10 mouse cellular contexts compared by ENCODE assay signal in genomic region chr5:43517313-43517712, GRCm38 (mm10). TPM values are rescaled to one million over a fixed set of nuclear protein-coding genes. Genes with fewer than 3 reads are reported as not detected.
DNase-seq lines count a peak whose midpoint lies in the region; ATAC-seq lines count a peak whose summit lies in the region.
"Had no signal": no experiment of that assay in that cellular context is flagged by ENCODE, and none has a peak within 500 bp of the region (broad histone marks: within the 10 kb centered on the region; RNA-seq: fewer than 3 reads in every experiment).

No protein-coding gene starts in this region.

- H3K4me1 ChIP-seq in neural tube, embryonic 15.5 days = no peaks in the 10 kb centered on the region
- peaks cover 19% of the 10 kb centered on the region; the same call in 1 of the 2 replicates for H3K4me1 ChIP-seq in heart, embryonic 13.5 days
- H3K4me1 ChIP-seq in forebrain, embryonic 14.5 days (ENCODE audit: control insufficient read depth, insufficient read depth, low read length) = no peaks in the 10 kb centered on the region

- no peak overlapping the region for H3K4me2 ChIP-seq in neural tube, embryonic 15.5 days
- peak overlapping the region; percentile 64 for H3K4me2 ChIP-seq in heart, embryonic 13.5 days
- H3K4me2 ChIP-seq in forebrain, embryonic 14.5 days (ENCODE audit: low read length) = no peak overlapping the region

- no peak for DNase-seq in neural tube, embryonic 10.5 days (ENCODE audit: extremely low spot score, low spot score)
- DNase-seq in lung, adult 18-20 months = peak; percentile 31 to 46
- DNase-seq in testis, postnatal 10 days (ENCODE audit: low spot score) = peak; percentile 69
- no peak for DNase-seq in right cerebral cortex, adult 2 months (ENCODE audit: low spot score in 2 of 2)
- DNase-seq in forebrain, embryonic 14.5 days (ENCODE audit: low spot score) = no peak
- DNase-seq in layer of hippocampus, adult 11-12 months (ENCODE audit: low spot score) = no peak
- DNase-seq: adrenal gland, postnatal 25 days had no signal

- H3K9me3 ChIP-seq in neural tube, embryonic 15.5 days (replicated peaks) = no peaks in the 10 kb centered on the region
- H3K9me3 ChIP-seq in heart, embryonic 13.5 days = no peaks in the 10 kb centered on the region
- no peaks in the 10 kb centered on the region for H3K9me3 ChIP-seq in forebrain, embryonic 14.5 days (replicated peaks; ENCODE audit: control insufficient read depth, low read length)

- ATAC-seq in neural tube, embryonic 15.5 days (ENCODE audit: low FRiP score) = peak; percentile 35; the same call in 1 of the 2 replicates
- ATAC-seq in heart, embryonic 13.5 days (ENCODE audit: extremely low read depth, insufficient number of reproducible peaks, low FRiP score, low TSS enrichment) = no peak
- no peak for ATAC-seq in forebrain, embryonic 14.5 days
- ATAC-seq: hindbrain, embryonic 16.5 days had no signal

- no peaks in the 10 kb centered on the region for H3K27me3 ChIP-seq in neural tube, embryonic 15.5 days (replicated peaks)
- no peaks in the 10 kb centered on the region for H3K27me3 ChIP-seq in heart, embryonic 13.5 days (replicated peaks)
- H3K27me3 ChIP-seq in forebrain, embryonic 14.5 days (replicated peaks; ENCODE audit: control insufficient read depth, insufficient read depth, low read length) = no peaks in the 10 kb centered on the region

- H3K27ac ChIP-seq in neural tube, embryonic 15.5 days (replicated peaks) = no peak overlapping the region
- no peak overlapping the region for H3K27ac ChIP-seq in heart, embryonic 13.5 days (replicated peaks)
- no peak overlapping the region for H3K27ac ChIP-seq in forebrain, embryonic 14.5 days (ENCODE audit: low read depth, low read length)

- no peaks in the 10 kb centered on the region for H3K36me3 ChIP-seq in neural tube, embryonic 15.5 days
- no peaks in the 10 kb centered on the region for H3K36me3 ChIP-seq in heart, embryonic 13.5 days
- H3K36me3 ChIP-seq in forebrain, embryonic 14.5 days (ENCODE audit: control insufficient read depth, insufficient read depth, low read length) = no peaks in the 10 kb centered on the region

- 91% methylated on average over 13 of the region's 13 CpGs for WGBS in neural tube, embryonic 15.5 days
- WGBS in heart, embryonic 13.5 days = 77% methylated on average over 13 of the region's 13 CpGs
- 94% methylated on average over 13 of the region's 13 CpGs for WGBS in forebrain, embryonic 14.5 days

- no peak overlapping the region for H3K4me3 ChIP-seq in neural tube, embryonic 15.5 days (replicated peaks)
- peak overlapping the region; percentile 46 for H3K4me3 ChIP-seq in heart, embryonic 13.5 days
- no peak overlapping the region for H3K4me3 ChIP-seq in forebrain, embryonic 14.5 days (ENCODE audit: low read depth, low read length)

- H3K9ac ChIP-seq in neural tube, embryonic 15.5 days (replicated peaks) = no peak overlapping the region
- H3K9ac ChIP-seq in heart, embryonic 13.5 days = peak overlapping the region; percentile 61; the same call in 1 of the 2 replicates
- no peak overlapping the region for H3K9ac ChIP-seq in forebrain, embryonic 14.5 days (ENCODE audit: low read length)

RNA-seq across cellular contexts. Expression of gene C1qtnf7, which starts 2.0 kb away (rescaled TPM):
- polyA plus RNA-seq in neural tube, embryonic 15.5 days (2015; fragmentation: Nextera tagmentation; extraction: Ambion mirVana) = 1.7 and 2.2 TPM in 2 replicates
- 7.6 and 8.0 TPM in 2 replicates for polyA plus RNA-seq in heart, embryonic 13.5 days (2015; fragmentation: Nextera tagmentation; extraction: Ambion mirVana)
- 1.1 and 1.8 TPM in 2 replicates for polyA plus RNA-seq in forebrain, embryonic 14.5 days (2014; fragmentation: Nextera tagmentation; extraction: Ambion mirVana)

Comparison
In these comparisons a context has a peak if more than half of its experiments do, and no peak if none do; other contexts are left out.
1. DNase-seq: peak in lung, adult 18-20 months (2 of 2) and testis, postnatal 10 days (single experiment); none in neural tube, embryonic 10.5 days (single experiment), right cerebral cortex, adult 2 months (0 of 2), forebrain, embryonic 14.5 days (single experiment) and layer of hippocampus, adult 11-12 months (single experiment).